Mouse (Mus musculus): ENCODE measurements around the gene Catsper2. TPM values are rescaled to one million over a fixed set of nuclear protein-coding genes. Genes with fewer than 3 reads are reported as not detected.

Catsper2 gene
- total and polyA plus RNA-seq, 3 experiments, result 1.2 to 2.5 TPM; not detected in 1

- TF ChIP-seq ZNF384 (IDR thresholded peaks at IDR 0.05; ENCODE audit: low read depth, low read length) (no peak), MYB (IDR thresholded peaks at IDR 0.05; ENCODE audit: low read depth, low read length) (no peak), GABPA (IDR thresholded peaks at IDR 0.05; ENCODE audit: low read depth, low read length) (no peak), ETS1 (IDR thresholded peaks at IDR 0.05; ENCODE audit: low read depth, low read length) (no peak)
Observed at GRCm38 (mm10) chr2:121413387-121414042, at the start of gene Catsper2, which contains the start of gene Pdia3 (continued).

GRCm38 (mm10) chr2:121460071-121460470 is 46.5 kb upstream of the Catsper2 start:
- H3K36me3 ChIP-seq (ENCODE audit: control insufficient read depth in 1 of 2, insufficient read depth in 2 of 2, low read length in 2 of 2), result peaks cover 0 to 11% of the 10 kb centered on the region in 2 experiments; a peak in 2 of 4 replicates
- no peak for TF ChIP-seq MXI1 (IDR thresholded peaks at IDR 0.05; ENCODE audit: low read depth, low read length)
- TF ChIP-seq ZC3H11A (IDR thresholded peaks at IDR 0.05; ENCODE audit: low read depth, low read length), result no peak
- TF ChIP-seq POLR2AphosphoS2 (IDR thresholded peaks at IDR 0.05; ENCODE audit: low read length), result no peak
- no peak for TF ChIP-seq MAZ (IDR thresholded peaks at IDR 0.05; ENCODE audit: low read depth, low read length)
- no peak for TF ChIP-seq MAX (IDR thresholded peaks at IDR 0.05; ENCODE audit: low read length)
- no peak for TF ChIP-seq POLR2AphosphoS5 (IDR thresholded peaks at IDR 0.05; ENCODE audit: borderline replicate concordance, low read depth, low read length)
- no peak for TF ChIP-seq NRF1 (IDR thresholded peaks at IDR 0.05; ENCODE audit: insufficient read depth, low read depth, low read length, poor library complexity, severe bottlenecking)
- no peak for TF ChIP-seq CHD2 (IDR thresholded peaks at IDR 0.05; ENCODE audit: low read length)
- no peak for TF ChIP-seq TBP (IDR thresholded peaks at IDR 0.05; ENCODE audit: low read depth, low read length)
- TF ChIP-seq ZKSCAN1 (IDR thresholded peaks at IDR 0.05; ENCODE audit: low read depth, low read length), result no peak
- no peak for TF ChIP-seq TAL1 (IDR thresholded peaks at IDR 0.05; ENCODE audit: low read length)
- no peak for TF ChIP-seq TCF12 (IDR thresholded peaks at IDR 0.05; ENCODE audit: low read depth, low read length)
- TF ChIP-seq SIN3A (IDR thresholded peaks at IDR 0.05; ENCODE audit: low read length), result no peak
- TF ChIP-seq SMC3 (IDR thresholded peaks at IDR 0.05; ENCODE audit: low read depth, low read length), result no peak
- no peak for TF ChIP-seq CHD1 (IDR thresholded peaks at IDR 0.05; ENCODE audit: low read depth, low read length)
- no peak for TF ChIP-seq MAFK (IDR thresholded peaks at IDR 0.05; ENCODE audit: borderline replicate concordance, low read depth, low read length)
- no peak for TF ChIP-seq ZNF384 (IDR thresholded peaks at IDR 0.05; ENCODE audit: low read depth, low read length)
- H3K9ac ChIP-seq (ENCODE audit: control insufficient read depth, low read depth, low read length, poor library complexity, severe bottlenecking), result no peak overlapping the region
- no peaks in the 10 kb centered on the region for H3K9me3 ChIP-seq (replicated peaks; ENCODE audit: insufficient read depth, low read length)
- no peak overlapping the region for H3K4me3 ChIP-seq (ENCODE audit: control insufficient read depth in 1 of 2, insufficient read depth in 1 of 2, low read depth in 2 of 2, low read length in 2 of 2)
- 0 out of 4 replicates have a peak, but pooled peaks cover 0 to 2% of the 10 kb centered on the region in 2 experiments for H3K4me1 ChIP-seq (ENCODE audit: control insufficient read depth in 1 of 2, insufficient read depth in 2 of 2, low read length in 2 of 2)
- peaks cover 13% of the 10 kb centered on the region for H3K79me2 ChIP-seq (ENCODE audit: control insufficient read depth, insufficient read depth, low read length, poor library complexity)
- no peaks in the 10 kb centered on the region for H3K27me3 ChIP-seq (ENCODE audit: control insufficient read depth in 1 of 2, insufficient read depth in 2 of 2, low read length in 2 of 2)
- no peak overlapping the region for H3K27ac ChIP-seq (ENCODE audit: control insufficient read depth, low read depth, low read length)
- no peak for DNase-seq (ENCODE audit: low read depth, low spot score)
